Mouse (Mus musculus): ENCODE results near the gene Hoxc5. TPM values are rescaled to one million over a fixed set of nuclear protein-coding genes. Genes with fewer than 3 reads are reported as not detected.

Hoxc5 gene
- polyA plus RNA-seq, 1 experiment from 2014 or later = 6.3 TPM

DNA sequence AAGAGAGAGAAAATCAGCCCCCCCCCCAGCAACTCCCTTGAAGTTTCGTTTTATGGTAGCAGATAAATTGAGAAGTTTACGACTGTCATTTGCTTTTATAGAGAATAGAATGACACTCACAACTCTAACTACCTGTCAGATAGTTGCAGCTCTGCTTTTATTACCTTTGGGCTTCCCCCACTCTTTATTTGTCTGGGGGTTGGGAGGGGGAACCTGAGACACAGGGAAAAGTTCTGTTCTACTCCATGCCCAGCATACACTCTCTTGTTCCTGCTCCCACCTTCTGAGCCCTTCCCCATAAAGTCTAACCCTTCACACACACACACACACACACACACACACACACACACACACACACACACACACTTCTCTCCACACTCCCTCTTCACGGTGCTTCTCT, 25.6 kb downstream of the Hoxc5 start:
- no peak for ATAC-seq (ENCODE audit: insufficient number of reproducible peaks, insufficient read depth, low FRiP score, low TSS enrichment, low read depth)
- H3K9ac ChIP-seq (replicated peaks) = no peak overlapping the region
- H3K4me1 ChIP-seq (replicated peaks) = peaks cover 31% of the 10 kb centered on the region
- no peak overlapping the region for H3K4me3 ChIP-seq (replicated peaks)
- H3K27me3 ChIP-seq = peaks cover 95% of the 10 kb centered on the region
- no peaks in the 10 kb centered on the region for H3K9me3 ChIP-seq
- H3K4me2 ChIP-seq = no peak overlapping the region
- no peak overlapping the region for H3K27ac ChIP-seq
- WGBS = 13% methylated on average over 3 of the region's 3 CpGs
- no peaks in the 10 kb centered on the region for H3K36me3 ChIP-seq

DNA sequence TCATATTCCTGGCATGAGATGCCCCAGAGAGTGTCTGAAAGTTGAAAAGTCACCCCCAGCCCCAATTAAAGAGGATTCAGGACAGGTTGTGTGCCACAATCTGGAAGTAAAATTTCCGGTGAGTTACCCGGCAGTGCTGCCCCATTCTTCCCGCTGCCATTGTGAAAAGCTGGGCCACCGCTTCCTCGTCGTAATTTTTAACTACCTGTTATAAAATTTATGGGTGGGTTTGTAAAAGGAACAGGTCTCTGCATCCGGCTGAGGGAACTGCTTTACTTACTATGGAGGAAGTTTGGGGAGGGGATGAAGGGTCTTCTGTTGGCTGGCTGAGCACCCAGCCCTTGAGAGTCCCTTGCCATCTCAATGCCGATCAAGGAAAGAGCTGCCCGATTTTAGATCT, 29.3 kb downstream of the Hoxc5 start:
- no peak overlapping the region for H3K27ac ChIP-seq
- peak overlapping the region; percentile 15; the same call in 1 of the 2 replicates for H3K4me2 ChIP-seq
- ATAC-seq (ENCODE audit: insufficient number of reproducible peaks, insufficient read depth, low FRiP score, low TSS enrichment, low read depth) = no peak
- H3K4me1 ChIP-seq (replicated peaks) = peaks cover 59% of the 10 kb centered on the region
- no peak overlapping the region for H3K9ac ChIP-seq (replicated peaks)
- H3K4me3 ChIP-seq (replicated peaks) = no peak overlapping the region
- no peaks in the 10 kb centered on the region for H3K36me3 ChIP-seq
- H3K9me3 ChIP-seq = no peaks in the 10 kb centered on the region
- under 1% methylated on average over 9 of the region's 9 CpGs for WGBS
- H3K27me3 ChIP-seq = peaks cover 95% of the 10 kb centered on the region

GRCm38 (mm10) chr15:102997431-102997830, 30.2 kb downstream of the Hoxc5 start:
- WGBS = 5% methylated on average over 3 of the region's 3 CpGs
- Histone ChIP-seq H3K4me1 (replicated peaks) (peaks cover 61% of the 10 kb centered on the region), H3K27me3 (peaks cover 95% of the 10 kb centered on the region), H3K36me3 (no peaks in the 10 kb centered on the region), H3K4me3 (replicated peaks) (peak overlapping the region; percentile 43), H3K4me2 (peak overlapping the region; percentile 66), H3K9ac (replicated peaks) (no peak overlapping the region), H3K9me3 (no peaks in the 10 kb centered on the region), H3K27ac (no peak overlapping the region)
- no peak for ATAC-seq (ENCODE audit: insufficient number of reproducible peaks, insufficient read depth, low FRiP score, low TSS enrichment, low read depth)

DNA sequence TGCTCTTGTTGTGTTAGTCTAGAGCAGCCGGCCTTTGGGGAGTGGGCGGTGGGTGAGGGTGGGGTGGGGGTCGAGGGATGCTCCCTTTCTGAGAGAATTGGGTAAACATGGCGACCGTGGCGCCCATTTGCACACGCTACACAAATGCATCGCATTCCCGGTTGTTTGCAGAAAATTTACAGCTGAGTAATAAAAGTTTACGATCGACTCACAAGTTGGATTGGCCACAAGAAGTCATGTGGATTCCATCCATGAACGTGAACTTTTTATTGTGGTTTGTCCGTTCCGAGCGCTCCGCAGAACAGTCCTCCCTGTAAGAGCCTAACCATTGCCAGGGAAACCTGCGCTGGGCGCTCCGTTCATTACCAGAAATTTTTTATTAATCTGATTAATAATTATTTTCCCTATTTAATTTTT, 30.7 kb downstream of the Hoxc5 start, which contains the start of gene Hoxc6:
Gene Hoxc6, plus strand, starts transcription at position 319 of the 417 bp plus-strand sequence.
- under 1% methylated on average over 19 of the region's 19 CpGs for WGBS
- H3K9ac ChIP-seq (replicated peaks) = peak within 1 kb of the TSS; percentile 47
- peak within 1 kb of the TSS; percentile 66 for H3K4me2 ChIP-seq
- H3K4me1 ChIP-seq (replicated peaks) = peaks cover 65% of the 10 kb centered on the region
- H3K4me3 ChIP-seq (replicated peaks) = peak within 1 kb of the TSS; percentile 43
- ATAC-seq (ENCODE audit: insufficient number of reproducible peaks, insufficient read depth, low FRiP score, low TSS enrichment, low read depth) = peak; percentile 57; the same call in 1 of the 2 replicates
- H3K27me3 ChIP-seq = peaks cover 95% of the 10 kb centered on the region
- no peaks in the 10 kb centered on the region for H3K36me3 ChIP-seq
- H3K27ac ChIP-seq = peak within 1 kb of the TSS; percentile 79; the same call in 1 of the 2 replicates
- no peaks in the 10 kb centered on the region for H3K9me3 ChIP-seq

GRCm38 (mm10) chr15:102998608-102999182, 31.5 kb downstream of the Hoxc5 start:
- H3K9ac ChIP-seq (replicated peaks) = peak overlapping the region; percentile 47
- no peaks in the 10 kb centered on the region for H3K9me3 ChIP-seq
- H3K4me2 ChIP-seq = peak overlapping the region; percentile 66
- H3K27me3 ChIP-seq = peaks cover 96% of the 10 kb centered on the region
- H3K4me1 ChIP-seq (replicated peaks) = peaks cover 68% of the 10 kb centered on the region
- WGBS = 0% methylated on average over 19 of the region's 19 CpGs
- H3K27ac ChIP-seq = peak overlapping the region; percentile 79; the same call in 1 of the 2 replicates
- peak; percentile 31; the same call in 1 of the 2 replicates for ATAC-seq (ENCODE audit: insufficient number of reproducible peaks, insufficient read depth, low FRiP score, low TSS enrichment, low read depth)
- H3K4me3 ChIP-seq (replicated peaks) = peak overlapping the region; percentile 43
- no peaks in the 10 kb centered on the region for H3K36me3 ChIP-seq

DNA sequence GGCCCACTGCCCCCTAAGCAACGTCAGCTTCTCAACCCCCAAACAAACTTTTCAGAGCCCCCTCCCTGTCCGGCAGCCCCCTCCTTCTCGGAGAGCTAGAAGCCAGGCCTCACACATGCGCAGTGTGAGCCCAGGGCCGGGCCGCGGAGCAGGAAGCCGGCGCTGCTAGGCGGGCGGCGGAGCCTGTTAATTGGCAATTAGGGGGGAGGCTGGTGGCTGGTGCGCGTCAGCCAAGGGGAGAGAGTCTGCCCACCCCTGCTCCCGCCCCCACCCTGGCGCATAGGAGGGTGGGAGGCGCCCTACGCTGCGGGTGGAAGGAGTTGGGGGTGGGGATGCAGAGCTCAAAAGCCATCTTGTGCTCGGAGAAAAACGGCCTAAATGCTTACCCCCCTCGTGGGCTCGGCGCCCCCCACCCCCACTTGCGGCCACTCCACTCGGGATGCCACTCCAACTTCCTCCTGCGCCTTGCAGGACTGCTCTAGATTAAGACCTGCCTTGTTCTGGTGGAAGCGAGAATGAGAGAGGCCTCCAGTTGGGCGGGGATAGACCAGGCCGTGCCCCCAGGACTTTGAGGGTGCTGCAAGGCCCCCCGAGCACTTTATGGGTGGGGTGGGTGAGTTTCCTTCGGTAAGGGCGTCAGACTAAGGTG, 32.1 kb downstream of the Hoxc5 start:
- peak; percentile 30; the same call in 1 of the 2 replicates for ATAC-seq (ENCODE audit: insufficient number of reproducible peaks, insufficient read depth, low FRiP score, low TSS enrichment, low read depth)
- H3K27ac ChIP-seq = peak overlapping the region; percentile 79
- no peaks in the 10 kb centered on the region for H3K9me3 ChIP-seq
- peaks cover 97% of the 10 kb centered on the region for H3K27me3 ChIP-seq
- peak overlapping the region; percentile 66 for H3K4me2 ChIP-seq
- peaks cover 68% of the 10 kb centered on the region for H3K4me1 ChIP-seq (replicated peaks)
- no peaks in the 10 kb centered on the region for H3K36me3 ChIP-seq
- under 1% methylated on average over 32 of the region's 33 CpGs for WGBS
- peak overlapping the region; percentile 43 for H3K4me3 ChIP-seq (replicated peaks)
- peak overlapping the region; percentile 47 for H3K9ac ChIP-seq (replicated peaks)

DNA sequence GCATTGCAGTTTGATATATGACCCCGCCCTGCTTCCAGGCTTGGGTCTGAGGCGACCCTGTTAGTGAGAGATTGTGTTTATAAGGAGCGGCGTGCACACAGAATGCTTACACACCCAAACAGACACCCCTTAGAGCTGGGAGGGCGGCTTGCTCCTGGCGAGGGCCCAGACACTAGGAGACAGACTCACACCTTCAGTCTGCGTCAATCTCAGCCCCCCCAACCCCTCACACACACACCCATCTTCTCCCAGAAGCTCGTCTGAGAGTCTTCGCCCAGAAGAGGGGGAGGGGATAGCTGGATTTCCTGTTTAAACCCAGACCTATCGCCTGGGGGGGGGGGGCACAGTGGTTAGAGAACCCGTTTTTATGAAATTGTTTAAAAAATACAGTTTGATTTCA, 32.7 kb downstream of the Hoxc5 start:
- H3K27ac ChIP-seq = peak overlapping the region; percentile 79
- no peaks in the 10 kb centered on the region for H3K36me3 ChIP-seq
- H3K9me3 ChIP-seq = no peaks in the 10 kb centered on the region
- H3K4me1 ChIP-seq (replicated peaks) = peaks cover 68% of the 10 kb centered on the region
- peak; percentile 63; the same call in 1 of the 2 replicates for ATAC-seq (ENCODE audit: insufficient number of reproducible peaks, insufficient read depth, low FRiP score, low TSS enrichment, low read depth)
- H3K4me2 ChIP-seq = peak overlapping the region; percentile 66
- peaks cover 97% of the 10 kb centered on the region for H3K27me3 ChIP-seq
- H3K9ac ChIP-seq (replicated peaks) = peak overlapping the region; percentile 47; the same call in 1 of the 2 replicates
- under 1% methylated on average over 11 of the region's 11 CpGs for WGBS
- peak overlapping the region; percentile 43 for H3K4me3 ChIP-seq (replicated peaks)

DNA sequence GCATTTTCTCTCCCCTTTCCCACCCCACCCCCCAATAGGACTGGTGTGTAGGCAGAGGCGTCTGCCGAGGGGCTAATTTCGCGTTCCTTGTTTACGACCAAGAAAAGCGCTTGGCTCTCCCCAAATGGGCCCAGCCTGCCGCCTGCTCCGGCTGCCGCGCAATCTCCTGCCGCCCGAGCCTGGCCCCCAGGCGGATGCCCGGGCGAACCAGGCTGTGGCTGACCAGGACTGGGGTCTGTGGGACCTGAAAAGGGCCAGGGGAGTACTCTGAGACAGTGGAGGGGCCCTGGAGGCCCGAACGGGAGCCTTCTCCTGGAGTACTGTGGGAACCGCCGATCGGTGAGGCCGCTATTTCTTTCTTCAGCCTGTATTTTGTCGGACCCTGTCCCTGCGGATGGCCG, 33.3 kb downstream of the Hoxc5 start:
- WGBS = under 1% methylated on average over 24 of the region's 24 CpGs
- Histone ChIP-seq H3K4me2 (peak overlapping the region; percentile 66), H3K27ac (peak overlapping the region; percentile 79), H3K4me1 (replicated peaks) (peaks cover 72% of the 10 kb centered on the region), H3K9me3 (no peaks in the 10 kb centered on the region), H3K9ac (replicated peaks) (peak overlapping the region; percentile 65), H3K36me3 (no peaks in the 10 kb centered on the region), H3K27me3 (peaks cover 95% of the 10 kb centered on the region), H3K4me3 (replicated peaks) (peak overlapping the region; percentile 43)
- no peak for ATAC-seq (ENCODE audit: insufficient number of reproducible peaks, insufficient read depth, low FRiP score, low TSS enrichment, low read depth)

DNA sequence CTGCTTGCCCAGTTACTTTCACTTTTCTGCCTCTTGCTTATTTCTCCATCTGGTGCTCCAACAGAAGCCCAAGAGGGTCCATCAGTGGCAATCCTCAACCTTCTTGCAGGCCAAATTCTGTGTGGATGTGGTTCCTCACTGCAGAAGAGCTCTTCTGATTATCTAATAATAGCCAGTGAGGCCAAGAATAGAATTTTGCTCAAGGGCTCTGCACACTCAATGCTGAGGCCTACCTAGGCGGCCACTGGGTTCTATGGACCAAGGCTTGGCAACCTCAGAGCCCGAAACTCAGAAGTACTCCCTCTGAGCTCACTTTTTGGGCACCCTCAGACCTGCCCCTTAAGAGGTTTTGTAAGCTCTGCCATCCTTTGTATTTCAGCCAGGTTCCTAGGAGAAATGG, 34.1 kb downstream of the Hoxc5 start:
- Histone ChIP-seq H3K27ac (no peak overlapping the region), H3K4me2 (peak overlapping the region; percentile 66), H3K4me1 (replicated peaks) (peaks cover 76% of the 10 kb centered on the region), H3K9ac (replicated peaks) (no peak overlapping the region), H3K9me3 (no peaks in the 10 kb centered on the region), H3K27me3 (peaks cover 95% of the 10 kb centered on the region), H3K4me3 (replicated peaks) (peak overlapping the region; percentile 43), H3K36me3 (no peaks in the 10 kb centered on the region)
- no peak for ATAC-seq (ENCODE audit: insufficient number of reproducible peaks, insufficient read depth, low FRiP score, low TSS enrichment, low read depth)
- 42% methylated on average over 2 of the region's 2 CpGs for WGBS

DNA sequence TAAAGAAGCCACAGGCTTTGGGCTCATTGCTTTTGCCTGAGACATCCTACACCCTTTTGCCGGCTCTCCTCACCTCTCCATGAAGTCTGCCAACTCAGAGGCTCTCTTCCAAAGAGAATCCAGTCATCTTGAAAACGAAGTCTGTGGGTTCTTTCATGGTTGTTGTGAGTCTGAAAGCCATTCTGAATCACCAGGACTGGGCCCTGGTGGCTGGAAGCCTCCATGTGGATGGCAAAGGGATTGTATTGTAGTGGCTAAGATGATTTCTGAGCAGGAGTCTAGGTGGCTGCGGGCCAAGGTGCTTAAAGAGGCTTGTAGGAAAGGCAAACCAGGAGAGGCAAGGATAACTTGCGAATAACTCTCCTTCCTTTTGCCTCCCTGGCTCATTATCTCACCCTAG, 34.9 kb downstream of the Hoxc5 start:
- Histone ChIP-seq H3K27me3 (peaks cover 95% of the 10 kb centered on the region), H3K9ac (replicated peaks) (no peak overlapping the region), H3K4me2 (peak overlapping the region; percentile 66), H3K4me3 (replicated peaks) (no peak overlapping the region), H3K4me1 (replicated peaks) (peaks cover 77% of the 10 kb centered on the region), H3K27ac (no peak overlapping the region), H3K36me3 (no peaks in the 10 kb centered on the region), H3K9me3 (no peaks in the 10 kb centered on the region)
- WGBS = 12% methylated on average over 4 of the region's 4 CpGs
- no peak for ATAC-seq (ENCODE audit: insufficient number of reproducible peaks, insufficient read depth, low FRiP score, low TSS enrichment, low read depth)

GRCm38 (mm10) chr15:103002821-103003448, 35.7 kb downstream of the Hoxc5 start:
- 11% methylated on average over 13 of the region's 13 CpGs for WGBS
- H3K9me3 ChIP-seq = no peaks in the 10 kb centered on the region
- no peak overlapping the region; the same call in 1 of the 2 replicates for H3K9ac ChIP-seq (replicated peaks)
- no peak overlapping the region for H3K27ac ChIP-seq
- ATAC-seq (ENCODE audit: insufficient number of reproducible peaks, insufficient read depth, low FRiP score, low TSS enrichment, low read depth) = no peak
- H3K4me2 ChIP-seq = peak overlapping the region; percentile 66
- no peak overlapping the region for H3K4me3 ChIP-seq (replicated peaks)
- peaks cover 94% of the 10 kb centered on the region for H3K27me3 ChIP-seq
- no peaks in the 10 kb centered on the region for H3K36me3 ChIP-seq
- H3K4me1 ChIP-seq (replicated peaks) = peaks cover 73% of the 10 kb centered on the region
